Mouse (Mus musculus) hindbrain, postnatal 0 days (tissue): ENCODE measurements at regions not wholly inside any gene's neighbourhood (a gene's known extent, or its start where the extent isn't known, plus 50 kb on each side); places are given as distances from the start of the nearest gene placed in this dataset.
A peak's percentile ranks its signal among the peaks of the same experiment; 100 is the strongest.
"Not testable (repeated sequence)": the region's sequence is repeated elsewhere in the genome, so short reads cannot be mapped to it uniquely, and the experiment has no call there.

Source experiments
- ATAC-seq: fragments of 200-750 bp; cut with Nextera tagmentation; 2 replicates; pipeline ENCODE4 v1.8.0; 2017; ENCODE audit warnings: mild to moderate bottlenecking, moderate TSS enrichment, moderate library complexity
- DNase-seq: peaks from one replicate; pipeline ENCODE4 v3.0.0-alpha.2; 2015; ENCODE audit warnings: low spot score
- H3K27ac ChIP-seq: fragments of 300-500 bp; sonication (generic); 2 replicates; pipeline ENCODE4 v1.5.1; 2014; ENCODE audit warnings: mild to moderate bottlenecking
- H3K27me3 ChIP-seq: fragments of 300-500 bp; sonication (generic); 2 replicates; pipeline ENCODE4 v1.6.1; 2014; ENCODE audit warnings: low read length, mixed read lengths; ENCODE audit not compliant: insufficient read depth
- H3K36me3 ChIP-seq: fragments of 300-500 bp; sonication (generic); 2 replicates; pipeline ENCODE4 v1.6.1; 2014; ENCODE audit warnings: low read length, mixed read lengths; ENCODE audit not compliant: insufficient read depth
- H3K4me1 ChIP-seq: fragments of 300-500 bp; sonication (generic); 2 replicates; pipeline ENCODE4 v1.6.1; 2014; ENCODE audit warnings: antibody characterized with exemption, low read length, mixed read lengths; ENCODE audit not compliant: insufficient read depth
- H3K4me2 ChIP-seq: fragments of 300-500 bp; sonication (generic); 2 replicates; pipeline ENCODE4 v1.6.1; 2014; ENCODE audit warnings: low read depth, mild to moderate bottlenecking, low read length, moderate library complexity, mixed read lengths
- H3K4me3 ChIP-seq: fragments of 300-500 bp; sonication (generic); 2 replicates; pipeline ENCODE4 v1.5.1; 2014; ENCODE audit warnings: low read length
- H3K9ac ChIP-seq: fragments of 300-500 bp; sonication (generic); replicated peaks from 2 replicates; pipeline ENCODE4 v1.6.1; 2014; ENCODE audit warnings: mild to moderate bottlenecking, low read length, moderate library complexity, mixed read lengths
- H3K9me3 ChIP-seq: fragments of 300-500 bp; sonication (generic); 2 replicates; pipeline ENCODE4 v1.6.1; 2016; ENCODE audit warnings: low read length, mixed read lengths
- CTCF ChIP-seq: IDR thresholded peaks from 2 replicates; pipeline ENCODE4 v1.5.1; 2016; ENCODE audit warnings: antibody characterized with exemption, control low read depth, low read depth
- WGBS: fragments of 180-500 bp; shearing (Covaris S2); extraction: QIAGEN DNeasy Blood & Tissue Kit; methylation state at CpG from one replicate; pipeline ENCODE4 v1.1.7; 2014; 5-methylcytosine and 5-hydroxymethylcytosine counted together

GRCm38 (mm10) chr3:114745131-114745530 lies 158.7 kb upstream of the Olfm3 start:
- H3K4me2 ChIP-seq = no peak overlapping the region
- no peaks in the 10 kb centered on the region for H3K4me1 ChIP-seq
- H3K27me3 ChIP-seq = no peaks in the 10 kb centered on the region
- no peak overlapping the region for H3K4me3 ChIP-seq
- no peaks in the 10 kb centered on the region for H3K9me3 ChIP-seq
- ATAC-seq (no peak), DNase-seq (no peak)
- no peak for TF ChIP-seq CTCF
- H3K36me3 ChIP-seq = no peaks in the 10 kb centered on the region
- no peak overlapping the region for H3K9ac ChIP-seq
- no peak overlapping the region for H3K27ac ChIP-seq

DNA sequence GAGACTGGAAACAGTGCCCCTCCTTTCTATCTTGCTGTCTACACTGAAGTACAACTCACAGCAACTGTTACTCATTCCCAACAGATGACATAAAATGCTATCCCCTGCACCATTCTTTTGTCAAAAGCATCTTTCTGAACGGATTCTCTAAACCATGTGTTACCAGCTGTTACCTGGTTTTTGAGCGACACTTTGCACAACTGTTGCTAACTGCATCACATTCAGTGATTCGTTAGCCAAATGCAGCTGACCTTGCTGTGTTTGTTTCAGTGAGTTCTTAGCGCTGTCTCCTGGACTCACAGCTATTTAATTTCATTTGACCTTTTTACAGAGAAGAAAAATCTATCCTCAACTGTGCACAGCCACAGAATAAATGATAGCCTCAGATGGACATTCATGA lies 146.6 kb upstream of the Olfm3 start:
- Histone ChIP-seq H3K9ac (no peak overlapping the region), H3K4me3 (no peak overlapping the region), H3K9me3 (no peaks in the 10 kb centered on the region), H3K36me3 (no peaks in the 10 kb centered on the region), H3K27me3 (no peaks in the 10 kb centered on the region), H3K27ac (no peak overlapping the region), H3K4me1 (no peaks in the 10 kb centered on the region), H3K4me2 (no peak overlapping the region)
- no peak for TF ChIP-seq CTCF
- 80% methylated on average over 4 of the region's 4 CpGs for WGBS
- DNase-seq (no peak), ATAC-seq (no peak)

DNA sequence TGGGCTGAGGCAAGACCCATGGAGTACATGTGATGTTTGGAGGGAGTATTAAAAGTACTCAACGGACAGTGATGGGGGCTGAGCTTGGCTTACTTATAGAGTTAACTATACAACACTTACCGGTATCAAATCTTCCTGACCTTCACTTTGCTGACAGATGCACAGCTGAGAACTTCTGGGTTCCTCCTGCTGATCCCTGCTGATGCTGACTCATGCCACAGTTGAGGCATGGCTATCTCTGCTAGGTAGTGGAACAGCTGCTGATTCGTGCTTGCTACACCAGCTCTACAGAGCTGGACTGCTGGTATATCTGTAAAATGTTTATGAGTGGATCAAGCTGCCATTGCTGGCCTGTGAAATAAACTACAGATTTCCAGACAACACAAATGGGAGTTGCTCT lies 145.3 kb upstream of the Olfm3 start:
- H3K27ac ChIP-seq = no peak overlapping the region
- no peak for DNase-seq
- H3K27me3 ChIP-seq = no peaks in the 10 kb centered on the region
- no peaks in the 10 kb centered on the region for H3K9me3 ChIP-seq
- no peak overlapping the region for H3K9ac ChIP-seq
- TF ChIP-seq CTCF = no peak
- ATAC-seq = no peak
- H3K36me3 ChIP-seq = no peaks in the 10 kb centered on the region
- no peak overlapping the region for H3K4me2 ChIP-seq
- 88% methylated on average over 3 of the region's 3 CpGs for WGBS
- no peaks in the 10 kb centered on the region for H3K4me1 ChIP-seq
- H3K4me3 ChIP-seq = no peak overlapping the region

GRCm38 (mm10) chr3:114759290-114760002 lies 144.4 kb upstream of the Olfm3 start:
- H3K4me1 ChIP-seq = no peaks in the 10 kb centered on the region
- H3K4me3 ChIP-seq = no peak overlapping the region
- WGBS = 21% methylated on average over 1 of the region's 1 CpGs
- DNase-seq = peak; percentile 29
- no peak for TF ChIP-seq CTCF
- ATAC-seq = no peak
- no peak overlapping the region for H3K4me2 ChIP-seq
- H3K9ac ChIP-seq = no peak overlapping the region
- H3K9me3 ChIP-seq = no peaks in the 10 kb centered on the region
- no peak overlapping the region for H3K27ac ChIP-seq
- H3K36me3 ChIP-seq = no peaks in the 10 kb centered on the region
- H3K27me3 ChIP-seq = no peaks in the 10 kb centered on the region

GRCm38 (mm10) chr3:114762373-114762772 lies 141.5 kb upstream of the Olfm3 start:
- H3K27ac ChIP-seq = not testable (repeated sequence)
- 91% methylated on average over 8 of the region's 8 CpGs for WGBS

DNA sequence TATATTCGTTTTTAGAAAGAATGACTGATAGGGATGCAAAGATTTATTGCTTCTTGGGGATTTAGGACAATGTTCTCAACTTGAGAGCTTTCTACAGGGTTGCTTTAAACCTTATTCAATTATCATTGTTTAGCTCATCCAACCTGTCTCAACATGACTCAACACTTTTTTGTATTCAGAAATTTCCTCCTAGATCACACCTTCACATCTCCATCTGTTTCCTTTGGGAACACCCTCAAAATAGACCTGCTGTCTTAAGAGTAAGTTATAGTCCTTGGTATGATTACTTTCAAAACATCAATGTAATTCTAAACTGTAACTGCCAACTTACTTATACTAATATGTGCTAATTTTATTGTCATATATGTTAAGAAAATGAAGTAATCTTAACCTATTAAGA lies 114.8 kb upstream of the Olfm3 start:
- no peak for TF ChIP-seq CTCF
- no peaks in the 10 kb centered on the region for H3K27me3 ChIP-seq
- WGBS = 36% methylated on average over 1 of the region's 1 CpGs

More at GRCm38 (mm10) chr3:114762373-114762772, 141.5 kb upstream of the Olfm3 start:
- H3K9ac ChIP-seq, ATAC-seq, H3K9me3 ChIP-seq, H3K27me3 ChIP-seq, H3K36me3 ChIP-seq, H3K4me2 ChIP-seq, H3K4me3 ChIP-seq, H3K4me1 ChIP-seq, DNase-seq: not testable (repeated sequence)

DNA sequence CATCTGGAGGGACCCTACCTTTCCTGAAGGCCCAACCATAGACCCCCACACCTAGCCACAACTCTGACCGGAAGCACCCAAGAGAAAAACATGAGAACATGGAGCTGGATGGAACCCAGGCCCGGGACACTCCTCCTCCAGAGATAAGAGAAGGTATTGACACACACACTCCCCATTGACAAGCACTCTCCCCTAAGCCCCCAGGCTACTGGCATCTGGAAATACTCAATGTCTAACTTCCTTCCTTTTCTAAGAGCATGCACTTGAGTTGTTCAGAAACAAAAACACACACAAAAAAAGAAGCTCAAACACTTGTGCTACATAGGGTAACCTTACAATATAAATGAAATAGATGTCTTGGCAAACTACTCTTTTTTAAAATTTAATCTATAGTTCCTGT lies 113.9 kb upstream of the Olfm3 start:
- TF ChIP-seq CTCF = no peak
- Histone ChIP-seq H3K27ac (no peak overlapping the region), H3K4me2 (no peak overlapping the region), H3K9me3 (no peaks in the 10 kb centered on the region), H3K9ac (no peak overlapping the region), H3K4me3 (no peak overlapping the region), H3K36me3 (no peaks in the 10 kb centered on the region), H3K4me1 (no peaks in the 10 kb centered on the region), H3K27me3 (no peaks in the 10 kb centered on the region)
- 82% methylated on average over 2 of the region's 2 CpGs for WGBS
- no peak for DNase-seq
- ATAC-seq = no peak

More for the DNA sequence above, 114.8 kb upstream of the Olfm3 start:
- no peak overlapping the region for H3K27ac ChIP-seq
- H3K4me3 ChIP-seq = no peak overlapping the region
- H3K9me3 ChIP-seq = no peaks in the 10 kb centered on the region
- DNase-seq (no peak), ATAC-seq (no peak)
- H3K36me3 ChIP-seq = no peaks in the 10 kb centered on the region
- H3K4me2 ChIP-seq = no peak overlapping the region
- no peaks in the 10 kb centered on the region for H3K4me1 ChIP-seq
- H3K9ac ChIP-seq = no peak overlapping the region
